Mouse (Mus musculus) CH12.LX (cell line): ENCODE results near the gene Prkar1b.

Experiments
- CTCF ChIP-seq, 2 experiments: IDR thresholded peaks in 1 of 2; conservative IDR thresholded peaks in 1 of 2; 2 replicates each; pipeline ENCODE4 v1.5.1; 2011 to 2012; ENCODE audit warnings: low read depth in 2 of 2, low read length in 2 of 2, improper control_type of control experiment in 1 of 2, inconsistent platforms in 1 of 2, mild to moderate bottlenecking in 1 of 2, moderate library complexity in 1 of 2
- EP300 ChIP-seq: IDR thresholded peaks from 2 replicates; pipeline ENCODE4 v1.6.1; 2011; ENCODE audit warnings: low read length, improper control_type of control experiment
- MAZ ChIP-seq: IDR thresholded peaks from 2 replicates; pipeline ENCODE4 v1.6.1; 2012; ENCODE audit warnings: low read depth, mild to moderate bottlenecking, inconsistent platforms, low read length, improper control_type of control experiment, moderate library complexity
- MXI1 ChIP-seq: IDR thresholded peaks from 2 replicates; pipeline ENCODE4 v1.6.1; 2011; ENCODE audit warnings: mild to moderate bottlenecking, low read depth, low read length, improper control_type of control experiment
- NRF1 ChIP-seq: IDR thresholded peaks from 2 replicates; pipeline ENCODE4 v1.6.1; 2014; ENCODE audit warnings: low read depth, mild to moderate bottlenecking, inconsistent platforms, low read length, improper control_type of control experiment, moderate library complexity
- POLR2A ChIP-seq: IDR thresholded peaks from 2 replicates; pipeline ENCODE4 v1.6.1; 2011; ENCODE audit warnings: low read depth, mild to moderate bottlenecking, improper control_type of control experiment, low read length
- RCOR1 ChIP-seq: conservative IDR thresholded peaks from 2 replicates; pipeline ENCODE4 v1.6.1; 2012; ENCODE audit warnings: low read depth, mild to moderate bottlenecking, inconsistent platforms, low read length, improper control_type of control experiment
- USF1 ChIP-seq: IDR thresholded peaks from 2 replicates; pipeline ENCODE4 v1.6.1; 2014; ENCODE audit warnings: low read depth, mild to moderate bottlenecking, inconsistent platforms, low read length, improper control_type of control experiment
- ZC3H11A ChIP-seq: IDR thresholded peaks from 2 replicates; pipeline ENCODE4 v1.6.1; 2012; ENCODE audit warnings: low read depth, mild to moderate bottlenecking, inconsistent platforms, low read length, improper control_type of control experiment
- ZNF384 ChIP-seq: IDR thresholded peaks from 2 replicates; pipeline ENCODE4 v1.6.1; 2012; ENCODE audit warnings: low read depth, low read length, improper control_type of control experiment, inconsistent platforms

GRCm38 (mm10) chr5:139042299-139042698, 107.5 kb downstream of the Prkar1b start:
- TF ChIP-seq NRF1, result no peak
- no peak for TF ChIP-seq CTCF (conservative IDR thresholded peaks at IDR 0.05 in 1 of 2, IDR thresholded peaks at IDR 0.05 in 1 of 2; ENCODE audit: low read depth in 2 of 2, low read length in 2 of 2)
- no peak for TF ChIP-seq ZC3H11A
- no peak for TF ChIP-seq USF1
- TF ChIP-seq EP300, result no peak
- no peak for TF ChIP-seq POLR2A
- TF ChIP-seq ZNF384, result no peak
- no peak for TF ChIP-seq MXI1
- no peak for TF ChIP-seq MAZ
- TF ChIP-seq RCOR1, result no peak
